25 mouse cellular contexts compared by ENCODE assay signal in the genomic region with DNA sequence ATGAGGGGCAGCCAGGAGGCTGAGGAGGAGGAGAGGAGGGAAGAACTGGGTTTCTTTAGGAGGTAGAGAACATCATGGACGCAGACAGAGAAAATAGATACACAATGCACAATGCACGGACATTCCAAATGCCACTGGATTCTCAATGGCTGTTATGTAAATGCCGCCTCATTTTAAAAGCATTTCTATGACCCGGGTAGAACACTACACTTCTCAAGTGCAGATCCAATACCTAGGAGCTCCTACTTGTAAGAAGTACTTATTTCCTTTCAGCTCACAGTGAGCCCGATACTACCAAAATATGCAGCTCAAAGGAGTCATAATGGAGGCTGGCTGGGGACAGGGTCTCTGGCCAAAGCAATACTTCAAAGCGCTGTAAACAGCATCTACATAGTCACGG. TPM values are rescaled to one million over a fixed set of nuclear protein-coding genes. Genes with fewer than 3 reads are reported as not detected.
DNase-seq lines count a peak whose midpoint lies in the region; ATAC-seq and TF ChIP-seq lines count a peak whose summit lies in the region.
"Had no signal": no experiment of that assay in that cellular context is flagged by ENCODE, and none has a peak within 500 bp of the region (broad histone marks: within the 10 kb centered on the region; RNA-seq: fewer than 3 reads in every experiment).

No protein-coding gene starts in this region.

- H3K4me3 ChIP-seq in kidney, adult 2 months (ENCODE audit: insufficient read depth, low read depth, low read length): no peak overlapping the region
- no peak overlapping the region for H3K4me3 ChIP-seq in layer of hippocampus, adult 2 months
- no peak overlapping the region for H3K4me3 ChIP-seq in lung, postnatal 0 days (ENCODE audit: low read depth, low read length)
- H3K4me3 ChIP-seq: erythroblast, embryonic 14.5 days; hindbrain, embryonic 10.5 days; intestine, embryonic 15.5 days; stomach, embryonic 15.5 days had no signal

- H3K4me2 ChIP-seq in lung, postnatal 0 days (replicated peaks; ENCODE audit: low read depth, low read length): no peak overlapping the region
- H3K4me2 ChIP-seq: intestine, embryonic 15.5 days; stomach, embryonic 15.5 days had no signal

- no peaks in the 10 kb centered on the region for H3K9me3 ChIP-seq in lung, postnatal 0 days (ENCODE audit: low read length)
- H3K9me3 ChIP-seq: hindbrain, embryonic 10.5 days; intestine, embryonic 15.5 days; stomach, embryonic 15.5 days had no signal

- TF ChIP-seq EP300 in lung, postnatal 0 days (IDR thresholded peaks at IDR 0.05): peak; percentile 85

- no peak for DNase-seq in kidney, adult 2 months
- DNase-seq in kidney, adult 18-20 months: no peak
- no peak for DNase-seq in layer of hippocampus, adult 2 months (ENCODE audit: low spot score in 2 of 2)
- DNase-seq in layer of hippocampus, postnatal 14 days (ENCODE audit: low spot score in 2 of 2): no peak
- peak; percentile 81 for DNase-seq in lung, postnatal 0 days (ENCODE audit: low spot score)
- no peak for DNase-seq in lung, postnatal 14 days
- no peak for DNase-seq in heart, adult 18-20 months
- DNase-seq: adrenal gland, postnatal 14 days; cerebellum, adult 11 months; cerebellum, adult 9-11 months; gastrocnemius, postnatal 10 days; heart, postnatal 14 days; kidney, postnatal 36 days; layer of hippocampus, postnatal 36 days; liver; midbrain, embryonic 14.5 days; right cerebral cortex, postnatal 25 days had no signal

- H3K4me1 ChIP-seq in kidney, adult 2 months (ENCODE audit: control insufficient read depth, insufficient read depth, low read length): peaks cover 31% of the 10 kb centered on the region
- peaks cover 12% of the 10 kb centered on the region; the same call in 1 of the 2 replicates for H3K4me1 ChIP-seq in lung, postnatal 0 days (ENCODE audit: insufficient read depth, low read depth, low read length)

- 80% methylated on average over 7 of the region's 7 CpGs for WGBS in kidney, adult 2 months
- 54% methylated on average over 7 of the region's 7 CpGs for WGBS in lung, postnatal 0 days

- TF ChIP-seq POLR2A in kidney, adult 2 months (IDR thresholded peaks at IDR 0.05; ENCODE audit: low read depth, low read length): no peak

- TF ChIP-seq CTCF in kidney, adult 2 months (conservative IDR thresholded peaks at IDR 0.05; ENCODE audit: insufficient read depth, insufficient read length, low read depth, low read length): no peak
- TF ChIP-seq CTCF in layer of hippocampus, adult 2 months (conservative IDR thresholded peaks at IDR 0.05): no peak
- no peak for TF ChIP-seq CTCF in lung, postnatal 0 days (IDR thresholded peaks at IDR 0.05)

- peak; percentile 27 for ATAC-seq in lung, postnatal 0 days
- ATAC-seq: CD4-positive, CD25-positive, alpha-beta regulatory T cell, adult 4 months; forebrain, embryonic 16.5 days; hindbrain, postnatal 0 days; intestine, embryonic 15.5 days had no signal

- no peaks in the 10 kb centered on the region for H3K36me3 ChIP-seq in kidney, adult 2 months (ENCODE audit: control insufficient read depth, insufficient read depth, low read length)
- H3K36me3 ChIP-seq in lung, postnatal 0 days (ENCODE audit: insufficient read depth, low read length): no peaks in the 10 kb centered on the region
- H3K36me3 ChIP-seq: hindbrain, embryonic 10.5 days; intestine, embryonic 15.5 days; stomach, embryonic 15.5 days had no signal

- no peak overlapping the region for H3K9ac ChIP-seq in lung, postnatal 0 days (replicated peaks; ENCODE audit: low read depth)
- H3K9ac ChIP-seq: intestine, embryonic 15.5 days; liver, embryonic 14.5 days; stomach, embryonic 15.5 days had no signal

- H3K27me3 ChIP-seq in kidney, adult 2 months (replicated peaks; ENCODE audit: control insufficient read depth, insufficient read depth, low read length): no peaks in the 10 kb centered on the region
- H3K27me3 ChIP-seq in lung, postnatal 0 days (replicated peaks; ENCODE audit: insufficient read depth, low read length): no peaks in the 10 kb centered on the region
- H3K27me3 ChIP-seq: intestine, embryonic 15.5 days; stomach, embryonic 15.5 days had no signal

- H3K27ac ChIP-seq in kidney, adult 2 months (ENCODE audit: insufficient read depth, low read depth, low read length): peak overlapping the region; percentile 90
- H3K27ac ChIP-seq in layer of hippocampus, adult 2 months: peak overlapping the region; percentile 83
- H3K27ac ChIP-seq in lung, postnatal 0 days (ENCODE audit: low read length): peak overlapping the region; percentile 66
- H3K27ac ChIP-seq: hindbrain, embryonic 10.5 days; hindbrain, postnatal 0 days; intestine, embryonic 15.5 days; liver, embryonic 14.5 days had no signal

RNA-seq across cellular contexts. Expression of a gene that starts 12.8 kb away (rescaled TPM):
- polyA plus RNA-seq in kidney, adult 2 months (2012; rRNA removed): 58.1 and 80.7 TPM in 2 replicates
- 100 to 1,000 TPM; 196 to 197 TPM for total RNA-seq in layer of hippocampus, adult 2 months (2021)
- 100 to 1,000 TPM; 135 to 139 TPM for total RNA-seq in layer of hippocampus, postnatal 14 days (2021)
- polyA plus RNA-seq in lung, postnatal 0 days (2015; fragmentation: Nextera tagmentation; extraction: Ambion mirVana): 16.4 and 18.4 TPM in 2 replicates
- total RNA-seq in heart, adult 18-20 months (2021): 10 to 100 TPM; 13.0 to 19.8 TPM

Comparison
In these comparisons a context has a peak if more than half of its experiments do, and no peak if none do; other contexts are left out.
1. RNA of a gene that starts 12.8 kb away (total RNA-seq): 196 to 197 TPM in layer of hippocampus, adult 2 months and 135 to 139 TPM in layer of hippocampus, postnatal 14 days; 13.0 to 19.8 TPM in heart, adult 18-20 months; every median in the first group is over 4 times any median in the second.
2. Peak in every context shown above with its lines, with median percentiles within 50 percentile points of each other: H3K27ac ChIP-seq.